Mouse (Mus musculus) olfactory bulb, adult 2 months (tissue): ENCODE measurements around the gene Esr1. TPM values are rescaled to one million over a fixed set of nuclear protein-coding genes. Genes with fewer than 3 reads are reported as not detected.
A peak's percentile ranks its signal among the peaks of the same experiment; 100 is the strongest.

Experiments
- H3K27ac ChIP-seq: fragments of 200-500 bp; 2 replicates; pipeline ENCODE4 v1.5.1; 2012; ENCODE audit warnings: low read depth, low read length; ENCODE audit not compliant: insufficient read depth
- H3K4me1 ChIP-seq: fragments of 200-500 bp; 2 replicates; pipeline ENCODE4 v1.6.1; 2012; ENCODE audit warnings: low read length; ENCODE audit not compliant: control insufficient read depth, insufficient read depth
- H3K4me3 ChIP-seq: fragments of 200-500 bp; 2 replicates; pipeline ENCODE4 v1.5.1; 2012; ENCODE audit warnings: mild to moderate bottlenecking, low read depth, low read length, moderate library complexity; ENCODE audit not compliant: insufficient read depth
- CTCF ChIP-seq: fragments of 200-500 bp; IDR thresholded peaks from 2 replicates; pipeline ENCODE4 v1.5.1; 2012; ENCODE audit warnings: low read depth, mild to moderate bottlenecking, low read length, moderate library complexity; ENCODE audit not compliant: insufficient read depth
- POLR2A ChIP-seq: fragments of 200-500 bp; IDR thresholded peaks from 2 replicates; pipeline ENCODE4 v1.6.1; 2012; ENCODE audit warnings: mild to moderate bottlenecking, low read depth, low read length, moderate library complexity; ENCODE audit not compliant: insufficient read depth
- WGBS: fragments of 180-500 bp; shearing (Covaris S2); methylation state at CpG from one replicate; pipeline ENCODE4 v1.1.7; 2018; 5-methylcytosine and 5-hydroxymethylcytosine counted together
- polyA plus RNA-seq: library from polyadenylated mRNA; stranded (reverse); fragments of >200 nt; gene quantifications from 2 replicates; pipeline ENCODE4 v1.2.4, GENCODE M21; 2012; ENCODE audit warnings: low replicate concordance; ENCODE audit not compliant: missing spikeins, insufficient read depth, insufficient read length

The Esr1 gene
- not detected in 2 replicates for polyA plus RNA-seq

DNA sequence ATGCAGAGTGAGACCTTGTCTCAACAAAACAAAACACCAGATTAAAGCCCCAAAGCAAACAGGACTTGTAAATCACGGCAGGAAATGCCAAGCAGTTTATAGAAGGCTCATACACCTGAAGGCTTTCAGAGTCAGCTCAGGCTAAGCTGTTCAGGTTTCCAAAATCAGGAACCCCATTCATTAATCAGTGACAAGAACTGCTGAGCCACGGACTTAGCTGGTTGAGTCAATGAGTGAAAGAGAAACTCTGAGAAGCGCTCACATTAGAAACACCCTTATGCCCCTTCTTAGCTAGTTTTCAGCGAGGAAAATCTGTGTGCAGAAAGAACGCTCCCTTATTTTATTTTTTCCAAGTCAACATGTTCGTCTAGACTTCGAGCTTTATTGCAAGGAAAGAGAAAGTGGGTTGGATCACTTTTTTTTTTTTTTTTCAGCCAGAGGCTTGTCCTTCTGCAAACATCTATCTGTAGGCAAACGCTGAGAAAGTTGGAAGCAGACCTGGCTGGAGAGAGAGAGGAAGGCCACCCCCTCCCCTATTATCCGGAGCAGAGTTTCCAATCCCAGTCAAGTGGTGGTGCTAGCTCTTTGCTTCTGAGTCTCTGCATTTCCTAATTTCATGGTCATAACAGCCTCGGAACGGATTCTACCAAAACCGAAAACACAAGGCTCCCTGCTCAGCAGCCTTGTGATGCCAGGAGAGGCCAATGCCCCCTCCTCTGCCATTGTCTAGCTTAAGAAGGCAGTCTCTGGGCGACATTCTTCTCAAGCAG lies at the start of gene Esr1:
Gene Esr1, plus strand, starts transcription at position 208 of the 770 bp plus-strand sequence.
- TF ChIP-seq CTCF: no peak
- TF ChIP-seq POLR2A: no peak
- WGBS: 24% methylated on average over 13 of the region's 13 CpGs
- Histone ChIP-seq H3K27ac (no peak within 1 kb of the TSS), H3K4me1 (peaks cover 5% of the 10 kb centered on the region; the same call in 1 of the 2 replicates), H3K4me3 (peak within 1 kb of the TSS; percentile 25)

DNA sequence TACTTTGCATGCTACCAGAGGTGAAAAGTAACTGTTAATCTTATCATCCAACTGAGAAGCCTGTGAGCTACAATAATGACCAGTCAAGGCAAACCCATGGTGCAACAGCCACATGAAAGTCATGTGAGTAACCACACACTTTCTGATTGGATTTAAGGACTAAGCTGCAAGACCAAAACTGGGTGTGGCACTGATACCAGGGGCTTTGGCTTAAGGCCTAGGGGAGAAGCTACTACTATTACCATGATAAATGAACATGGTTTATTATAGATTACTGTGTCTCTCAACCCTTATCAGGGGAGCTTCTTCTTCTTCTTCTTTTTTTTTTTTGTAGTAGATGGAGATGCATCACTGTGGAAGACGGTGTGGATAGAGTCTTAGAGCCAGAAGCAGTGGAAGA lies 46.2 kb upstream of the Esr1 start:
- TF ChIP-seq CTCF (no peak), POLR2A (no peak)
- Histone ChIP-seq H3K27ac (no peak overlapping the region), H3K4me3 (no peak overlapping the region), H3K4me1 (no peaks in the 10 kb centered on the region)
- WGBS: 89% methylated on average over 1 of the region's 1 CpGs

GRCm38 (mm10) chr10:4570778-4571177 lies 40.6 kb upstream of the Esr1 start:
- WGBS: 92% methylated on average over 4 of the region's 4 CpGs
- peaks cover 5% of the 10 kb centered on the region; the same call in 1 of the 2 replicates for H3K4me1 ChIP-seq

GRCm38 (mm10) chr10:4571304-4571703 lies 40.1 kb upstream of the Esr1 start:
- no peak overlapping the region for H3K27ac ChIP-seq
- H3K4me3 ChIP-seq: no peak overlapping the region
- WGBS: 81% methylated on average over 4 of the region's 4 CpGs
- H3K4me1 ChIP-seq: peaks cover 5% of the 10 kb centered on the region; the same call in 1 of the 2 replicates
- TF ChIP-seq POLR2A (no peak), CTCF (no peak)

More at GRCm38 (mm10) chr10:4570778-4571177, 40.6 kb upstream of the Esr1 start:
- no peak for TF ChIP-seq CTCF
- TF ChIP-seq POLR2A: no peak
- Histone ChIP-seq H3K4me3 (no peak overlapping the region), H3K27ac (no peak overlapping the region)

- TF ChIP-seq CTCF: no peak
- TF ChIP-seq POLR2A: no peak
- WGBS: 81% methylated on average over 5 of the region's 5 CpGs
- no peak overlapping the region for H3K27ac ChIP-seq
- no peak overlapping the region for H3K4me3 ChIP-seq
- no peaks in the 10 kb centered on the region for H3K4me1 ChIP-seq
Observed at GRCm38 (mm10) chr10:4581905-4582304, 29.5 kb upstream of the Esr1 start.

DNA sequence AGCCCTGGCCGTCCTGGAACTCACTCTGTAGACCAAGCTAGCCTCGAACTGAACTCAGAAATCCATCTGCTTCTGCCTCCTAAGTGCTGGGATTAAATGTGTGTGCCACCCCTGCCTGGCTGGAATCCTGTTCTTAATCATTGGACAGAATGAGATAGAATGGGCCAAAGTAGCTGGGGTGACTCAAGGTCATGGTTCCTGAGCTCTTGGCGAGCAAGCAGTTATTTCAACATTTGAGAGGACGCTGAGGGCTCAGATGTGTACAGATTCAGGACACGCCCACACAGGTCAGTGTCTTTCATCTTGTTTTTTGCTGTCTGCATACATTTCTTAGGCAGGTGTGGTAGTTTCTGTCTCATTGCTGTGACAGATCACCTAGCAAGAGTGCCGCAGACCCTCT lies 24.7 kb upstream of the Esr1 start:
- Histone ChIP-seq H3K4me3 (no peak overlapping the region), H3K27ac (no peak overlapping the region), H3K4me1 (no peaks in the 10 kb centered on the region)
- WGBS: 91% methylated on average over 6 of the region's 6 CpGs
- TF ChIP-seq CTCF: no peak
- no peak for TF ChIP-seq POLR2A

DNA sequence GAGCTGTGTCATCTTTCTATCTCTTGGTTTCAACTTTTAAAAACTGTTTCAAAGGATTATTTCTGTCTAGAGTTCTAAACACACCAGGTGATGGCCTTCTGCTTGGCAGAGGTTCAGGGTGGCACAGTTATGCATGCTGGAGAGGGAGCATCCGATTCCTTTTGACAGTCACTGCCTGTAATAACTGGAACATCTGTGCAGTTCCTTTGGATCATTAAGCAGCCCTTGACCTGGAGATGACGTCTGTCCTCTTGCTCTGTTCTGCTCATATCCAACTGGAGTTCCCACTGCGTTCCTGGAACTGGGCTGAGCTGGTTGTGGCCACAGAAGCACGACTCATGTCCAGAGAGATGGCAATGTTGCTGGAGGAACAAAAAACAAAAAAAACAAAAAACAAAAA lies 21.8 kb upstream of the Esr1 start:
- H3K27ac ChIP-seq: no peak overlapping the region
- H3K4me3 ChIP-seq: no peak overlapping the region
- 89% methylated on average over 4 of the region's 4 CpGs for WGBS
- TF ChIP-seq CTCF (no peak), POLR2A (no peak)
- H3K4me1 ChIP-seq: no peaks in the 10 kb centered on the region

GRCm38 (mm10) chr10:4590956-4591355 lies 20.4 kb upstream of the Esr1 start:
- WGBS: 92% methylated on average over 8 of the region's 8 CpGs
- no peak for TF ChIP-seq POLR2A
- no peak for TF ChIP-seq CTCF
- no peak overlapping the region for H3K27ac ChIP-seq
- no peak overlapping the region for H3K4me3 ChIP-seq
- H3K4me1 ChIP-seq: no peaks in the 10 kb centered on the region

DNA sequence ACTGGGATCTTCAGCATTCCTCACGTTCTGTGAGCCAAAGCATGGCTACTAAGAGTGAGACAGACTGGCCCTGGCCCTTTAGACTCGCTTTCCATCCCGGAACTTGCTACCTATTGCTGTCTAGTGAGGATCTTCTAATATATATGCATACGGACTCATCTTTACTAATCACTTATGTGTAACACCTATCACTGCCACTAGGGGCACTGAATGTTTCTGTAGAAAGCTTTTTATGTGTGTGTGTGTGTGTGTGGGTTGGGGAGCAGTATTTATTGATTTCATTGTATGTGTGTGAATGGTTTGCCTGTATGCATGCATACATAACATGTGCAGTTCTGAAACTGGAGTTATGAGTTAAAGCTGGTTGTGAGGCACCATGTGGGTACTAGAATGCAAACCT lies 17.6 kb upstream of the Esr1 start:
- WGBS: 80% methylated on average over 4 of the region's 4 CpGs

DNA sequence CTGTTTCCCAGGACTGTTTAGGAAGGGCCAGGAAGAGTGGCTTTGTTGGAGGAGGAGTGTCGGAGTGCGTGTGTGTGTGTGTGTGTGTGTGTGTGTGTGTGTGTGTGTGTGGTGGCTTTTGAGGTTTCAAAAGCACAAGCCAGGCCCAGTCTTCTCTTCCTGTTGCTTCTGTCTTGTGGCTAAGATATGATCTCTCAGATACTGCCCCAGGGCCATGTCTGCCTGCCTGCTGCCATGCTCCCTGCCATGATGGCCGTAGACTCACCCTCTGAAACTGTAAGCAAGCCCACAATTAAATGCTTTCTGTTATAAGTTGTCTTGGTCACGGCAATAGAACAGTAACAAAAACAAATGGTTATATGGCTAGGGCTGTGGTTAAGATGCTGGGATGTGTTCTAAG lies 14.2 kb upstream of the Esr1 start:
- 93% methylated on average over 4 of the region's 4 CpGs for WGBS
- H3K4me3 ChIP-seq: no peak overlapping the region

More for the DNA sequence above, 17.6 kb upstream of the Esr1 start:
- no peak overlapping the region for H3K4me3 ChIP-seq
- no peak overlapping the region for H3K27ac ChIP-seq
- H3K4me1 ChIP-seq: no peaks in the 10 kb centered on the region
- TF ChIP-seq CTCF (no peak), POLR2A (no peak)

More for the DNA sequence above, 14.2 kb upstream of the Esr1 start:
- Histone ChIP-seq H3K27ac (no peak overlapping the region), H3K4me1 (no peaks in the 10 kb centered on the region)
- no peak for TF ChIP-seq POLR2A
